9 mouse cellular contexts compared by ENCODE assay signal in the genomic region with DNA sequence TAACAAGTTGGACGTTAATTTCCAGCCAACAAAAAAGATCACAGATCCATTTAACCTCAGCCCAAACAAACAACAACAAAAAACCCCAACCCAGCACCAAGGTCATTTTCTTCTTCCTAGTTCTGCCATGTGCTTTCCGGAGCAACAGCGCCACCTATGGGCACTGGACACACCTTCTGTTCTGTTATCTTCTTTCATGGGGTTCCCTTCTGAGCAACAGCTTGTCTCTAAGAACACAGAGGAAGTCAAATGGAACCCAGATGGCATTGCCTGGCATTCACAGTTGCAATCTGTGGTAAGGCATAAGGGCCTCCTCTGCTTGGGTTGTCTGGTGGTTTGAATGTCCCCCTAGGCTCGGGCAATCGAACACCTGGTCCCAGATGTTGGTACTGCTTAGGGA. TPM values are rescaled to one million over a fixed set of nuclear protein-coding genes. Genes with fewer than 3 reads are reported as not detected.
DNase-seq lines count a peak whose midpoint lies in the region; ATAC-seq and TF ChIP-seq lines count a peak whose summit lies in the region.
"Had no signal": no experiment of that assay in that cellular context is flagged by ENCODE, and none has a peak within 500 bp of the region (broad histone marks: within the 10 kb centered on the region; RNA-seq: fewer than 3 reads in every experiment).

No protein-coding gene starts in this region.

- no peak overlapping the region for H3K27ac ChIP-seq in hindbrain, postnatal 0 days
- H3K27ac ChIP-seq in hindbrain, embryonic 12.5 days: no peak overlapping the region
- no peak overlapping the region for H3K27ac ChIP-seq in bone marrow, adult 2 months (ENCODE audit: control insufficient read depth, insufficient read depth, low read depth, low read length, poor library complexity)

- no peaks in the 10 kb centered on the region for H3K9me3 ChIP-seq in hindbrain, postnatal 0 days (ENCODE audit: low read length)
- H3K9me3 ChIP-seq in hindbrain, embryonic 12.5 days (replicated peaks): 0 out of 2 replicates have a peak, but pooled peaks cover 5% of the 10 kb centered on the region
- H3K9me3 ChIP-seq in E14TG2a.4 (ENCODE audit: low read length): peaks cover 30% of the 10 kb centered on the region

- no peak for TF ChIP-seq POLR2A in bone marrow, adult 2 months (IDR thresholded peaks at IDR 0.05; ENCODE audit: borderline replicate concordance, control insufficient read depth, low read depth, low read length)

- WGBS in hindbrain, postnatal 0 days: 68% methylated on average over 5 of the region's 5 CpGs
- 80% methylated on average over 5 of the region's 5 CpGs for WGBS in hindbrain, embryonic 12.5 days
- WGBS in bone marrow, adult 2 months: 61% methylated on average over 5 of the region's 5 CpGs

- TF ChIP-seq CTCF in hindbrain, postnatal 0 days (IDR thresholded peaks at IDR 0.05; ENCODE audit: low read depth): peak; percentile 57
- peak; percentile 89 for TF ChIP-seq CTCF in E14TG2a.4 (conservative IDR thresholded peaks at IDR 0.05; ENCODE audit: low read length)
- TF ChIP-seq CTCF in bone marrow, adult 2 months (IDR thresholded peaks at IDR 0.05; ENCODE audit: control insufficient read depth, insufficient read depth, low read length): peak; percentile 68

- no peaks in the 10 kb centered on the region for H3K36me3 ChIP-seq in hindbrain, postnatal 0 days (ENCODE audit: insufficient read depth, low read length)
- no peaks in the 10 kb centered on the region for H3K36me3 ChIP-seq in hindbrain, embryonic 12.5 days
- H3K36me3 ChIP-seq in E14TG2a.4 (ENCODE audit: insufficient read depth, low read length): no peaks in the 10 kb centered on the region

- H3K27me3 ChIP-seq in hindbrain, postnatal 0 days (ENCODE audit: insufficient read depth, low read length): no peaks in the 10 kb centered on the region
- no peaks in the 10 kb centered on the region for H3K27me3 ChIP-seq in hindbrain, embryonic 12.5 days
- no peaks in the 10 kb centered on the region for H3K27me3 ChIP-seq in E14TG2a.4 (ENCODE audit: insufficient read depth, low read length)

- no peaks in the 10 kb centered on the region for H3K4me1 ChIP-seq in hindbrain, postnatal 0 days (ENCODE audit: insufficient read depth, low read length)
- H3K4me1 ChIP-seq in hindbrain, embryonic 12.5 days: peaks cover 13% of the 10 kb centered on the region
- H3K4me1 ChIP-seq in E14TG2a.4 (replicated peaks; ENCODE audit: low read depth, low read length): peaks cover 15% of the 10 kb centered on the region
- H3K4me1 ChIP-seq in bone marrow, adult 2 months (ENCODE audit: control insufficient read depth, insufficient read depth, low read length): no peaks in the 10 kb centered on the region
- H3K4me1 ChIP-seq: megakaryocyte, embryonic 14.5 days had no signal

- ATAC-seq in hindbrain, postnatal 0 days: 0 out of 2 replicates have a peak, but pooled peaks have one; percentile 22
- ATAC-seq in hindbrain, embryonic 12.5 days (ENCODE audit: low FRiP score): no peak
- ATAC-seq in erythroblast, adult 5-6 weeks (replicated peaks; ENCODE audit: low FRiP score, poor library complexity, severe bottlenecking): no peak

- H3K4me3 ChIP-seq in hindbrain, postnatal 0 days (ENCODE audit: low read length): no peak overlapping the region
- H3K4me3 ChIP-seq in hindbrain, embryonic 12.5 days: no peak overlapping the region
- no peak overlapping the region for H3K4me3 ChIP-seq in E14TG2a.4 (replicated peaks; ENCODE audit: low read length)
- no peak overlapping the region for H3K4me3 ChIP-seq in bone marrow, adult 2 months (replicated peaks; ENCODE audit: control insufficient read depth, low read depth, low read length)
- H3K4me3 ChIP-seq: megakaryocyte, embryonic 14.5 days had no signal

- DNase-seq in hindbrain, postnatal 0 days (ENCODE audit: low spot score): no peak
- DNase-seq in kidney, postnatal 25 days: peak; percentile 65 to 74
- DNase-seq in lung, postnatal 10 days: peak; percentile 49
- DNase-seq in frontal cortex, postnatal 25 days (ENCODE audit: low spot score in 2 of 2): no peak

- H3K4me2 ChIP-seq in hindbrain, postnatal 0 days (ENCODE audit: low read depth, low read length): no peak overlapping the region
- no peak overlapping the region for H3K4me2 ChIP-seq in hindbrain, embryonic 12.5 days (replicated peaks)

- H3K9ac ChIP-seq in hindbrain, postnatal 0 days (replicated peaks; ENCODE audit: low read length): no peak overlapping the region
- H3K9ac ChIP-seq in hindbrain, embryonic 12.5 days: no peak overlapping the region

RNA-seq across cellular contexts. Expression of gene Pxylp1, which starts 19.4 kb away (rescaled TPM):
- total RNA-seq in hindbrain, postnatal 0 days (2014; rRNA removed): 24.1 and 28.9 TPM in 2 replicates
- polyA plus RNA-seq in hindbrain, postnatal 0 days (2015; fragmentation: Nextera tagmentation; extraction: Ambion mirVana): 23.2 and 23.4 TPM in 2 replicates
- polyA plus RNA-seq in hindbrain, embryonic 12.5 days (2016; fragmentation: Nextera tagmentation; extraction: Ambion mirVana): 56.9 and 59.9 TPM in 2 replicates
- polyA plus RNA-seq in bone marrow, adult 2 months (2011; ENCODE audit: insufficient read depth, insufficient read length, low replicate concordance, missing spikeins): 7.1 and 14.5 TPM in 2 replicates
- total RNA-seq in erythroblast, adult 5-6 weeks (2015; ENCODE audit: low replicate concordance): 26.8 and 27.1 TPM in 2 replicates
- 13.5 and 16.6 TPM in 2 replicates for total RNA-seq in erythroblast, adult 5-6 weeks (2017; ENCODE audit: low replicate concordance)

Comparison
In these comparisons a context has a peak if more than half of its experiments do, and no peak if none do; other contexts are left out.
1. DNase-seq: peak in kidney, postnatal 25 days (2 of 2) and lung, postnatal 10 days (single experiment); none in hindbrain, postnatal 0 days (single experiment) and frontal cortex, postnatal 25 days (0 of 2).
2. Peak in every context shown above with its lines, with median percentiles within 50 percentile points of each other: CTCF ChIP-seq.